Mouse (Mus musculus) naive thymus-derived CD4-positive, alpha-beta T cell, adult 2 months (primary cell): ENCODE measurements around the gene Tmod3.
"Not testable (repeated sequence)": the region's sequence is repeated elsewhere in the genome, so short reads cannot be mapped to it uniquely, and the experiment has no call there.

Experiments used
- DNase-seq: peaks from one replicate; pipeline ENCODE4 v3.0.0-alpha.2; 2011; ENCODE audit warnings: low read depth

The Tmod3 gene

DNA sequence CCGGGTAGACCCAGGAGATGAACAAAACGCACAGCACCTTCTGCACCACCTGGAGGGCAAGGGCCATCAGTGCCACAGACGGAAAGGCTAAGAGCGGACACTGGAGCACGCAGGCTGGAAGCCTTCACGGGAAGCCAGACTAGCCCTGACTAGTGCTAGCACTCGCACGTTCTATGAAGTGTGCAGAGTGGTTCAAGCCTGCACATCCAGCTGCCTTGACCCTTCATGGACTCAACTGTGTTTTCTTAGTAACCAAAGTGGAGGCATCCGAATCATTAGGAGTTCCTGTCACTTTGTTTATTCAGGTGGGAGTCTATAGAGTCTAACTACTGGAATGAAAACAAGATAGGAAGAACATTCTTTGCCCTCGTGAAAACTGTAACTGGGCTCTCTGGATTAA, 63.5 kb downstream of the Tmod3 start:
- DNase-seq: no peak

DNA sequence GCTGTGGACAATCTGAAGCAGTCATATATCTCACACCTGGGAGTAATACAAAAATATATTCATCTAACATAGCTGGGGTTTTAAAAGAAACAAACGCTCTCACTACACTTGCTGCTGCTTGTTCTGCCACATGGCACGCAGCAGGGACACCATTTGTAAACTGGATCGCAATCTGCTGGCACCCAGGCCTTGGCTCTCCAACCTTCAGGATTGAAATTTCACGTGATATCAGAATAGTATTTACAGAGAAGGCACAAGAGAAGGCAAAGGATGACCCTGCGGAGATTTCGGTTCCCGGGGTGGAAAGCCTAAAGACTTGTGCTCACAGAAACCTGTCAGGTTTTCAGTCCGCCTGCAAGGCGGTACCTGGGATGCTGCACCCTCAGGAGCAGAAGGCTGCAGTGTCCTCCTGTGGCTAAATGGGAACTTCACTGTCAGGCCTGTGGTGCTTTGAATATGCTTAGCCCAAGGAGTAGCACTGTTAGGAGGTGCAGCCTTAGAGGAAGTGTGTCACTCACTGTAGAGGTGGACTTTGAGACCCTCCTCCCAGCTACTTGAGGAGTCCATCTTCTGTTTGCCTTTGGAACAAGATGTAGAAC, 65.0 kb downstream of the Tmod3 start:
- no peak for DNase-seq

DNA sequence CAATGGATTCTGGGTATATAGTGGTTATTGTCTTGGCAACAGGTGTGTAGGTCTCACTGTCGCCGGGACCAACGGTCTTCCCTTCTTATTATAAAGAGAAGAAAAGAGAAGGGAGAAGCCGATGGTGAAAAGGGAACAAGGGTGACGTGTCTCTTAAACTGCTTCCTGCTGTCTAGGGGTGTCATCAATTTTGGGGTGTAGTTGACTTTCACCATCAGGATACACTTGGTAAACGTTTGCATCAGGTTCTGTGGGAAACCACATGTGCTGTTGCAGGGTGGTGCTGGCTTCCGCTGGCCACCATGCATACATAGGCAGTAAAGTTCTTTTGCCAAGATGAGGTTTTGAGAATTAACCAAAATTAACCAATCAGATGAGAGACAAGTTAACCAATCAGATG, 71.2 kb downstream of the Tmod3 start:
- DNase-seq: not testable (repeated sequence)

DNA sequence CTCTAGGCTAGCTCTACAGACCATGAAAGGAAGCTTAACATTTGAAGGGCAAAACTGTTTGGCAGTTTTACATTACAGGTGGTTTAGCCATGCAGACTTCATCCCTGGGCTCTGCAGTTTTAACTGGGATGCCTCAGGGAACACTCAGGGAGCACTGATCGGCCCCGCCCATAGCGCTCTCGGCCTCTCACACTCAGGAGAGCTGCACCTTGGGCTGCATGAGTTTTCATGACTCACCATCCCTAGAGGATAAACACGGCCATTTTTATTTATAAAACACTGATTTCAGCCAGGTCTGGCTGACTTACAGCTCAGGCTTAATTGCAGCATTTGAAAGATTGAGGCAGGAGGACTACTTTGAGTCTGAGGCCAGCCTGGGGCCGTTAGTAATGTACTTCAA, 74.2 kb downstream of the Tmod3 start:
- no peak for DNase-seq

DNA sequence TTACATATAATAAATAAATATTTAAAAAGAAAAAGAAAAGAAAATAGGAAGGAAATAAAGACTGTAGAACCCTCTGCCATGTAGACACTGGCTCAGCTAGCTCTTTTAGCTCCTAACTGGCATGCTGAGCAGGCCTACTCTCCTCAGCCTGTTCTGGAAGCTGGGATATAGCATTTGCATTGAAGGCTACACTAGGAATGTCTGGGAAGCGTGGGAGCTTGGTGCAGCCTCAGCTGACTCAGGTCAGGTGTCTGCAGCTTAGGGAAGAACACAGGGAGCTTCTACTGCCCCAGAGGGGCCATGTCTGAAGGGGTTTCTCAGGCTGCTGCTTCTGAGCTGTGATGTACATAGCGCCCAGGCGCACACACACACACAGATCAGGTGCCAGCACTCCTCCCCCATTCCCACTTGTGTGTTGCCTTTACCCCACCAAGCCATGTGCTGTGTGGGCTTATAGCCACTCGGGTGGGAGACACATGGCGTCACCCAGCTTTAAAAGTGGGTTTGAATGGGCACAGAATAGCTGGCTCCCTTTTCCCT, 78.9 kb downstream of the Tmod3 start:
- DNase-seq: no peak

DNA sequence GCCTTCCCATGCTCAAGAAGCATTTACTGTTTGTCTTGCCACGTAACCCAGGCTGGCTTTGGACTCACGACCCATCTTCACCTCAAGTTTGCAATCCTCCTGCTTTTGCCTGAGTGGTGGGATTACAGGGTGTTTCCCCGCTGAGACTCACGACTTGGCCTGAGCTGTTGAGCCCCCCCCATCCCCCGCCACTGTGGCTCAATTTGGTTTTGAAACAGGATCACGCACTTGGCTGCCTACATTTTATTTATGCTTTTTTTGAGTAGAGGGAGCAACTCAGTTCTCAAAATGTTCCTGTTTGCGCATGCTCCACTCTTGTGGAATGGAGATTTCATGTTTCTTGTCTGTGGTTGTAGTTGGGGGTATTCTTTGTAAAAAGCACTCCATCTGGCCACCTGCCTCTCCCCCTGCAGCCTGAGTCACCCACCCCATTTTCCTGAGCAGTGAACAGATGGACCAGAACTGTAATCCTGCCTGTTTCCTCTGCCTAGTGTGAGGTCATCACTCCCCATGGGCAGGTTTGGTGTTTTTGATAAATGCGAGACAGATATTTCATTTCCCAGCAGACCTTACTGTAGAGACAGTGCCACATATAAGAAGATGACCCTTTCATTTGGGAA, 80.2 kb downstream of the Tmod3 start:
- no peak for DNase-seq

DNA sequence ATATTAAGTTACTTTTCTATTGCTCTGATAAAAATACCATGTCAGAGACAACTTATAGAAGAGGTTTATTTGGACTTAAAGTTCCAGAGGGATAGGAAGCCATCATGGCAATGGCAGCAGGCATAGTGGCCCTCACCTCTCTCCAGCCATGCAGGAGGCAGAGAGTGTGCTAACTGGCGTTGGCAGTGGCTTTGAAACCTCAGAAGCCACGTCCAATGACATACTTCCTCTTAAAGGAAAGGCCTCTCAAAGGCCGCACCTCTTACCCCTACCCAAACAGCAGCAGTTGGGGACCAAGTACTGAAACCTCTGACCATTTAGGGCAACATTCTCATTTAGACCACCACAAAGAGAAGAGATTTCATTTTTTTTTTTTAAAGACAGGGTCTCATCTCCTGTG, 82.2 kb downstream of the Tmod3 start:
- DNase-seq: no peak

DNA sequence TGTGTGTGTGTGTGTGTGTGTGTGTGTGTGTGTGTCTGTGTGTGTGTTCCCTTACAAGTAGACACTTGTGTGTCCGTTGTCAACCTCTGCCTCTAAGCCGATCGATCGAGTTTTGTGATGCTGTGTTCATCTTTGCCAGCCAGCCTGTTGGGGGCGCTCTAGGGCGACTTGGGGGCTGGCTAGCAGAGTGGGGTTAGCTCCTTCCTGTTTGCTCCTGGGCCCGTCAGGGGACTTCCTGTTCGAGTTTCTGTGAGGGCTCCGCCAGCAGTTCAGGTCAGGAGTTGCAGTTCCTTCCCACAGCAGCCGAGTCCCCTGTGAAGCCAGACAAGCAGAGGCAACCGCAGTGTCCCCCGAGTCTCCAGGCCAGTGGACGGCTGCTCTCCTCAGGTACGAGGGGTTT, 91.2 kb downstream of the Tmod3 start:
- DNase-seq: peak; percentile 42

DNA sequence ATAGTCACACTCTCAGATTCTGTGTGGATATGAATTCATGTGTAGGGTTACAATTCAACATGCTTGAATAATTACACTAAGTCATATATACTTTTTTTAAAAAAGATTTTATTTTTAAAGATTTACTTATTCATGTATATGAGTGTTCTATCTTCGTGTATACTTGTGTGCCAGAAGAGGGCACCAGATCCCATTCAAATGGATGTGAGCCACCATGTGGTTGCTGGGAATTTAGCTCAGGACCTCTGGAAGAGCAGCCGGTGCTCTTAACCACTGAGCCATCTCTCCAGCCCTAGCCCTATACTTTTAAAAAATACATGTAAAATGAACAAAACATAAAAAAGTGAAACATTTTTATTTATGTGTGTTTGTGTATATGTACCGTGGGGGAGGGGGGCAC, 91.9 kb downstream of the Tmod3 start:
- DNase-seq: no peak

DNA sequence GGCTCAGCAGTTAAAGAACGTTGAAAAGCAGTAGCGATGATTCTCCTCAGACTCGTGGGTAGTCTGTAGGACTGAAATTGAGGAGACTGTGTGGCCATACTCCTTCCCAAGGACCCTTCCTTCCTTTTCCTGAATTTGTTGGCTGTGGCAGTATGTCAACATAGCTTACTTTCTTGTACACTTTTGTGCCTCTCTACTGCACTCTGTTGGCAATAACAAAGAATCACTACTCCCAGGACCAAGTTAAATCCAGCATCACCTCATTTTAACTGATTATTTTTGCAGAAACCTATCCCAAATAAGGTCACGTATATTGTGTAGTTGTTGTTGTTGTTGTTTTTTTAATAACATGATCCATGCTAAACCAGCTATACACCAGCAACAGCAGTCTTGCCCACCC, 92.8 kb downstream of the Tmod3 start:
- DNase-seq: no peak

DNA sequence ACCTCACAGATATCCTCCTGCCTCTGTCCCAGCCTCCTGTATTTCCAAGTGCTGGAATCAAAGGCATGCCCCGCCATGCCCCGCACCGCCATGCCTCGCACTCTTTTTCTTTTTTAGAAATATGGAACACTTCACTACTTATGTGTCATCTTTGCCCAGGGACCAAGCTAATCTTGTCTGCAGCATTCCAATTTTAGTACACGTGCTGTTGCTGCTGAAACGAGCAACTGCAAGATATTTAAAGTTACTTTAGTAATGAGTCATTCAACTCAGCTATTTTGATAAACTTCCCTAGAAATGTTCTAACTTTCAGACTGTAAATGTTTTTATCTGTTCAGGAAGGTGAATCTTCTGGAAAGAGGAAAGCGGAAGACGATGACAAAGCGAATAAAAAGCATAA, 93.6 kb downstream of the Tmod3 start:
- no peak for DNase-seq

DNA sequence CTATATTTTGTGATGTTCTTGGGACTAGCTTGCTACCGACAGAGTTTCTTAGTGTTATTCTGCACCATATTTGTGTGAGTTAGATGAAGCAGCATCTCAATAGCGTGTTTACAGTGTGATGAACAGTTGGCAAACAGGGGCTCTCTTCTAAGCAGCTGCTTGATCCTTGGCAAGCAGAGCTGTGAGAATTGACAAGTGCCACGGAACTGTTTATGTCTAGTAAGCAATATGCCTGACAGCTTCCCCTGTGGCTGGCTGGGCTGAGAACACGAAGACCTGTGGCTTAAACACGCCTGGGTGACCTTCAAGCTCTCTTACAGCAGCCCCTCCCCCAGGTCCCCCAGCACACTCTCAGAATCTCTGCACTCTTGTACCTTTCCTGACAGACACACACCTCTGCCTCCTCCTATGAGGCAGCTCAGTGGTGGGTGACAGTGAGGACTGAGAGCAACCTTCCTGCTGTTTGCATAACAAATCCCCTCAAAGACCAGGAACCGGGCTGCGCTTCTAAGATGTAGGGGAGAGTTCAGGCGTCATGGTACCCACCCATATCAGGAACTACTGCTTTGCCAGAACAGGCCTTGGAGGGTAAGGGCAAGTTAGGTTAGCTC, 96.3 kb downstream of the Tmod3 start:
- DNase-seq: no peak

DNA sequence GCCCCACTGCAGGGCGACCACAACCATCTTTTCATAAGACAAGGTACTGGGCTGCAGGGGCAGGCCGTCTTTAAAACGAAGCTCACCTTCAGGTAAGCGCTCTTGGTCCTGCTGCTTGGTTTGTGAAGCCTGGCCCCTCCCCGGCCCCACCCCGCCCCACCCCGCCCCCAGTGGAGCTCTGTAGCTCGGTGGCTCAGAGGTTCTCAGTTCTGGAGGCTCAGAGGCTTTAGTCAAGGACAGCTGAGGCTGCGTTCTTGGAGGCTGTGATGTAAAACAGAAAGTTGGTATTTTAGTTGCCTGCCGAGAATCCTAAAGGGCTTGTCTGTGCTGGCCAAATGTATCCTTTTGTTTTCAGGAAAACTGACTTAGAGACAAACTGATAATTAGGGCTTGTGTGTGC, 103.8 kb downstream of the Tmod3 start:
- DNase-seq: no peak

DNA sequence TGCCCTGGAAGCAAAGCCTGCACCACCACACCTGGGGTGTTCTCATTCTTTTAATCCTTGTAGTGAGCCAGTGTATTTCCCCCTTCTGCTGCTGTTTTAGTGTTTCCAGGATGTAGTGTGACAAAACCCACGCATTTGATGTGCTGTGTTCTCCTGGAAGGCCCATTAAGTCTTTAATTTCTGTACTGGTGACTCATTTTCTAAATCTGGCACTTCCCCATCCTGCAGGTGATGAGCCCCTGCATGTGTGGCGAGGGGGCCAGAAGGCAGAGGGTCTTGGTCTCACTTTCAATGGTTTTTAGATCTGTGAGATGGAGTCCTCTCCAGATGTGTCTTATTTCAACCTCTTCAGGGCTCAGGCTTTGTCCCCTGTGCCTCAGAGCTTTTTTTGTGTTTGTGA, 105.5 kb downstream of the Tmod3 start:
- no peak for DNase-seq

DNA sequence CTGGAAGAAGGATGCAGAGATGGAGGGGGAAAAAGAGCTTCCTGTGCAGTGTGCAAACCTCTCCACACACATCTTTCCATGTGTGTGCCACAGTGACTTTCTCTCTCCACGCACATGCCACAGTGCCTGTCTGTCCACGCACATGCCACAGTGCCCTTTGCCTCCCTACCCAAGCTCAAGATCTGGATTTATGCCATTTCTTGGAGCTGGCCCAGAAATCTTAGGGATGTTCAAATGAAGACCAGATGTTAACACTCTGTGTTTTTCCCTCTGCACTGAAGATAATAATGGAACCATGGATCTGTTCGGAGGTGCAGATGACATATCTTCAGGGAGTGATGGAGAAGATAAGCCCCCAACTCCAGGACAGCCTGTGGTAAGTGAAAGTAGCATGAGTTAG, 111.4 kb downstream of the Tmod3 start:
- no peak for DNase-seq
